Mouse (Mus musculus) heart, embryonic 14.5 days (tissue): ENCODE data around the gene Klhl33. TPM values are rescaled to one million over a fixed set of nuclear protein-coding genes. Genes with fewer than 3 reads are reported as not detected.

Experiments
- ATAC-seq: fragments of 200-750 bp; cut with Nextera tagmentation; 2 replicates; pipeline ENCODE4 v1.8.0; 2017; ENCODE audit warnings: low read depth, moderate TSS enrichment; ENCODE audit not compliant: insufficient number of reproducible peaks, insufficient read depth, low FRiP score
- H3K27ac ChIP-seq, 2 experiments: fragments of 200-500 bp in 1 of 2; fragments of 300-500 bp in 1 of 2; sonication (generic) in 1 of 2; replicated peaks in 1 of 2; 2 replicates each; pipeline ENCODE4 v1.5.1; 2012 to 2014; ENCODE audit warnings: low read depth in 2 of 2, low read length in 2 of 2, control low read depth in 1 of 2, mild to moderate bottlenecking in 1 of 2, mixed read lengths in 1 of 2; ENCODE audit not compliant: control insufficient read depth in 1 of 2, insufficient read depth in 1 of 2
- H3K27me3 ChIP-seq: fragments of 300-500 bp; sonication (generic); 2 replicates; pipeline ENCODE4 v1.6.1; 2014; ENCODE audit warnings: mild to moderate bottlenecking, low read length, control low read depth; ENCODE audit not compliant: control insufficient read depth, insufficient read depth
- H3K36me3 ChIP-seq: fragments of 300-500 bp; sonication (generic); 2 replicates; pipeline ENCODE4 v1.6.1; 2014; ENCODE audit warnings: mild to moderate bottlenecking, control low read depth, low read length, mixed read lengths; ENCODE audit not compliant: control insufficient read depth, insufficient read depth
- H3K4me1 ChIP-seq, 2 experiments: fragments of 200-500 bp in 1 of 2; fragments of 300-500 bp in 1 of 2; sonication (generic) in 1 of 2; 2 replicates each; pipeline ENCODE4 v1.6.1; 2012 to 2014; ENCODE audit warnings: low read length in 2 of 2, control low read depth in 1 of 2, mixed read lengths in 1 of 2; ENCODE audit not compliant: control insufficient read depth in 2 of 2, insufficient read depth in 2 of 2
- H3K4me2 ChIP-seq: fragments of 300-500 bp; sonication (generic); 2 replicates; pipeline ENCODE4 v1.6.1; 2014; ENCODE audit warnings: mild to moderate bottlenecking, low read length
- H3K4me3 ChIP-seq, 2 experiments: fragments of 200-500 bp in 1 of 2; fragments of 300-500 bp in 1 of 2; sonication (generic) in 1 of 2; 2 replicates each; pipeline ENCODE4 v1.5.1; 2012 to 2014; ENCODE audit warnings: low read length in 2 of 2, mild to moderate bottlenecking in 2 of 2, control low read depth in 1 of 2, low read depth in 1 of 2, moderate library complexity in 1 of 2; ENCODE audit not compliant: control insufficient read depth in 1 of 2, insufficient read depth in 1 of 2
- H3K9ac ChIP-seq: fragments of 300-500 bp; sonication (generic); 2 replicates; pipeline ENCODE4 v1.6.1; 2014; ENCODE audit warnings: mild to moderate bottlenecking, low read length
- H3K9me3 ChIP-seq: fragments of 300-500 bp; sonication (generic); 2 replicates; pipeline ENCODE4 v1.6.1; 2016; ENCODE audit warnings: low read length, control low read depth; ENCODE audit not compliant: control insufficient read depth
- WGBS: fragments of 180-500 bp; shearing (Covaris S2); extraction: QIAGEN DNeasy Blood & Tissue Kit; methylation state at CpG from one replicate; pipeline ENCODE4 v1.1.7; 2014; 5-methylcytosine and 5-hydroxymethylcytosine counted together
- polyA plus RNA-seq: library from polyadenylated mRNA; unstranded; fragments of >200 nt; fragmentation: Nextera tagmentation; extraction: Ambion mirVana; gene quantifications from 2 replicates; pipeline ENCODE4 v1.2.1, GENCODE M21; 2014

Klhl33 gene
- polyA plus RNA-seq, 1 experiment from 2014 or later, result 0.26 TPM

- H3K4me2 ChIP-seq, result no peak overlapping the region
- 88% methylated on average over 6 of the region's 6 CpGs for WGBS
- no peak overlapping the region for H3K4me3 ChIP-seq
- H3K9ac ChIP-seq, result no peak overlapping the region
- no peak overlapping the region for H3K27ac ChIP-seq
- H3K4me1 ChIP-seq, result no peaks in the 10 kb centered on the region
- H3K36me3 ChIP-seq, result 0 out of 2 replicates have a peak, but pooled peaks cover 3% of the 10 kb centered on the region
- H3K9me3 ChIP-seq, result no peaks in the 10 kb centered on the region
- H3K27me3 ChIP-seq, result no peaks in the 10 kb centered on the region
- no peak for ATAC-seq
Measured at GRCm38 (mm10) chr14:50876236-50876950, 20.9 kb downstream of the Klhl33 start.

GRCm38 (mm10) chr14:50875591-50876230, 21.6 kb downstream of the Klhl33 start:
- Histone ChIP-seq H3K27me3 (no peaks in the 10 kb centered on the region), H3K9me3 (no peaks in the 10 kb centered on the region), H3K4me1 (peaks cover 1 to 2% of the 10 kb centered on the region in 2 experiments; a peak in 1 of 4 replicates), H3K27ac (no peak overlapping the region), H3K4me3 (no peak overlapping the region), H3K36me3 (0 out of 2 replicates have a peak, but pooled peaks cover 3% of the 10 kb centered on the region), H3K4me2 (no peak overlapping the region), H3K9ac (no peak overlapping the region)
- ATAC-seq, result no peak
- WGBS, result 81% methylated on average over 6 of the region's 6 CpGs

- 79% methylated on average over 3 of the region's 3 CpGs for WGBS
- no peak overlapping the region for H3K9ac ChIP-seq
- peaks cover 2 to 3% of the 10 kb centered on the region in 2 experiments; a peak in 1 of 4 replicates for H3K4me1 ChIP-seq
- ATAC-seq, result no peak
- no peak overlapping the region for H3K27ac ChIP-seq
- H3K9me3 ChIP-seq, result no peaks in the 10 kb centered on the region
- 0 out of 2 replicates have a peak, but pooled peaks cover 3% of the 10 kb centered on the region for H3K36me3 ChIP-seq
- no peak overlapping the region for H3K4me2 ChIP-seq
- no peak overlapping the region for H3K4me3 ChIP-seq
- no peaks in the 10 kb centered on the region for H3K27me3 ChIP-seq
Measured at GRCm38 (mm10) chr14:50875175-50875574, 22.1 kb downstream of the Klhl33 start.

- 87% methylated on average over 2 of the region's 2 CpGs for WGBS
- Histone ChIP-seq H3K4me2 (0 out of 2 replicates have a peak overlapping the region, but pooled peaks have one; percentile 60), H3K4me1 (peaks cover 2 to 3% of the 10 kb centered on the region in 2 experiments; a peak in 1 of 4 replicates), H3K4me3 (no peak overlapping the region), H3K27ac (no peak overlapping the region), H3K9me3 (no peaks in the 10 kb centered on the region), H3K27me3 (no peaks in the 10 kb centered on the region), H3K9ac (no peak overlapping the region), H3K36me3 (peaks cover 7% of the 10 kb centered on the region; the same call in 1 of the 2 replicates)
- ATAC-seq, result no peak
Measured at GRCm38 (mm10) chr14:50871284-50871683, 26.0 kb downstream of the Klhl33 start.

DNA sequence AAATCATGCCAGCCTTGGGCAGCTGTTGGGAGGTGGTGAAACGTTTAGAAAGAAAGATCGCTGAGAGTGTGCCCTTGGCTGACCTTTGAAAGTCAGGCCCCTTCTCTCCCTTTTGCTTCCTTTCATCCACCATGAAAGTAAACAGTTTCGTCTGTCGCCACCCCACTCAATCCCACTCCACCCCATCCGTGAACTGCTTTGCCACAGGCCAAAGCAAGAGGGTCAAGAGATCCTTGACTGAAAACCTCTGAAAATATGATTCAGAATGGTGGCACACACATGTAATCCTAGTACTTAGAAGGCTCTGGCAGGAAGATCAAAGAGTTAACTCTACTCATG, 26.5 kb downstream of the Klhl33 start:
- H3K9me3 ChIP-seq, result no peaks in the 10 kb centered on the region
- H3K27me3 ChIP-seq, result no peaks in the 10 kb centered on the region
- peak overlapping the region; percentile 33 to 59; a peak in 3 of 4 replicates for H3K27ac ChIP-seq
- H3K4me1 ChIP-seq, result peaks cover 2 to 3% of the 10 kb centered on the region in 2 experiments; a peak in 1 of 4 replicates
- peak overlapping the region; percentile 60 for H3K4me2 ChIP-seq
- ATAC-seq, result 0 out of 2 replicates have a peak, but pooled peaks have one; percentile 14
- H3K36me3 ChIP-seq, result peaks cover 7% of the 10 kb centered on the region; the same call in 1 of the 2 replicates
- WGBS, result 23% methylated on average over 5 of the region's 5 CpGs
- peak overlapping the region; percentile 63 for H3K9ac ChIP-seq
- peak overlapping the region; percentile 53 to 97 for H3K4me3 ChIP-seq

DNA sequence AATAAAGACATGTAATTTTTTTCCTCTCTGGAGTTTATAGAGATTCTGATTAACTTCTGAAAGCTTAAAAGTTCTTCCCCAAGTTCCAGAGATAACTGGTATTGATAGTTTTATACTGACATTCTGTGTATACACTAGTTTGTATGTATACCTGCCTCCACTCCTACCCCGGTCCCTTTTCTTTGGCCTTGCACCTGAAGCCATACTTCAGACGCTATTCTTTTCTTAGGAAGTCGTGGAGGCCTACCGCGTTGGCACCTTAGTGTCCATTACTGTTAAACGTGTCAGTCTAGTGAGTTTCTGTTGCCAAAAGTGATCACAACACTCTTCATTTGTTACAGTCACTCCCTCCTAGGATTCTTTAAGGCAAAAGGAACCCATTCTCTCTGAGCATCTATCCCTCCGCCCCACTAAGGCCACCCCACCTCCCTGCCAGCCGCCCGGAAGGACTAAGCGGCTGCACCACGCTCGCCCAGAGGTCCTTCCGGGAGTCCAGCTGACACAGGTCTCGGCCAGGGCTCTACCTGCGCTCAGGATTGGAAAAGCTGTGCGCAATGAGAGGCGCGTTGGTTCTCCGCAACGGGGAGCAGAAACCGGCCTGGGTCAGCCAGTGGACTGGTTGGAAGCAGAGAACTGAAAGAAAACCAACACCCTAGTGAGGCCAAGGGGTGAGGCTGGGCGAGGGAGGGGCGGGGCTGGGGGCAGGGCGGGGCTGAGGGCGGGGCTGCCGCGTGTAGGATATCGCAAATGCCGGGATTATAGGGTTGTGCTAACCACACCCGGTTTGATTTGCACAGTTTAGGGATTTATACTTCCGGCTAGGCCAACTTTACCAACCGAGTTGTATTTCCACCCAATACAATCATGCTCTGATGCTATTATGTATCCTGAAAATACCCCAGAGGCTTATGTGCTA, 27.2 kb downstream of the Klhl33 start, which contains the start of gene Tep1:
Tep1 (minus strand) TSS at position 672 of the 916 bp plus-strand sequence.
- Histone ChIP-seq H3K9me3 (no peaks in the 10 kb centered on the region), H3K4me3 (peak within 1 kb of the TSS; percentile 53 to 97), H3K36me3 (peaks cover 7% of the 10 kb centered on the region; the same call in 1 of the 2 replicates), H3K9ac (peak within 1 kb of the TSS; percentile 63), H3K27ac (peak within 1 kb of the TSS; percentile 59 to 88), H3K27me3 (no peaks in the 10 kb centered on the region), H3K4me1 (peaks cover 2 to 3% of the 10 kb centered on the region in 2 experiments; a peak in 1 of 4 replicates), H3K4me2 (peak within 1 kb of the TSS; percentile 60)
- WGBS, result 7% methylated on average over 32 of the region's 32 CpGs
- peak; percentile 76 for ATAC-seq

DNA sequence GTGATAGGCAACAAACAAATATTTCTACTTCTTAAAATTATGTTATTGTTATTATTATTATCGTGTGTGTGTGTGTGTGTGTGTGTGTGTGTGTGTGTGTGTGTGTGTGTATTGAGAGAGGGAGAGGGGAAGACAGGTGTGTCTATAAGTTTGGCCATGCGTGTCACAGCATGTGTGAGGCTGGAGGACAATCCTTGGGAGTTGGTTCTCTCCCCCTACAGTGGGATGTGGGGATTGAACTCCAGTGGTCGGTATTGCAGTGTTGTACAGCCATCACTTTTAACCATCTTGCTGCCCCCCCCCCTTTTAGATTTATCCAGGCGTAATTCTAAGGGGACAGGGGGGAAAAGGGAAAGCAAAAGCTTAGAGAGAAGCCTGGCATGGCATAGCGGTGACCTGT, 28.7 kb downstream of the Klhl33 start:
- no peak for ATAC-seq
- Histone ChIP-seq H3K4me3 (no peak overlapping the region), H3K27me3 (no peaks in the 10 kb centered on the region), H3K4me2 (no peak overlapping the region), H3K9me3 (no peaks in the 10 kb centered on the region), H3K9ac (no peak overlapping the region), H3K36me3 (peaks cover 7% of the 10 kb centered on the region; the same call in 1 of the 2 replicates), H3K27ac (no peak overlapping the region), H3K4me1 (peaks cover 2 to 3% of the 10 kb centered on the region in 2 experiments; a peak in 1 of 4 replicates)
- 86% methylated on average over 5 of the region's 5 CpGs for WGBS
